Mouse (Mus musculus) ZHBTc4 (cell line): Measurements from ENCODE around the gene Gm20388.

Experiments used
- DNase-seq: peaks from one replicate; pipeline ENCODE4 v3.0.0-alpha.2; 2011; ENCODE audit warnings: low read depth, low spot score

The Gm20388 gene

DNA sequence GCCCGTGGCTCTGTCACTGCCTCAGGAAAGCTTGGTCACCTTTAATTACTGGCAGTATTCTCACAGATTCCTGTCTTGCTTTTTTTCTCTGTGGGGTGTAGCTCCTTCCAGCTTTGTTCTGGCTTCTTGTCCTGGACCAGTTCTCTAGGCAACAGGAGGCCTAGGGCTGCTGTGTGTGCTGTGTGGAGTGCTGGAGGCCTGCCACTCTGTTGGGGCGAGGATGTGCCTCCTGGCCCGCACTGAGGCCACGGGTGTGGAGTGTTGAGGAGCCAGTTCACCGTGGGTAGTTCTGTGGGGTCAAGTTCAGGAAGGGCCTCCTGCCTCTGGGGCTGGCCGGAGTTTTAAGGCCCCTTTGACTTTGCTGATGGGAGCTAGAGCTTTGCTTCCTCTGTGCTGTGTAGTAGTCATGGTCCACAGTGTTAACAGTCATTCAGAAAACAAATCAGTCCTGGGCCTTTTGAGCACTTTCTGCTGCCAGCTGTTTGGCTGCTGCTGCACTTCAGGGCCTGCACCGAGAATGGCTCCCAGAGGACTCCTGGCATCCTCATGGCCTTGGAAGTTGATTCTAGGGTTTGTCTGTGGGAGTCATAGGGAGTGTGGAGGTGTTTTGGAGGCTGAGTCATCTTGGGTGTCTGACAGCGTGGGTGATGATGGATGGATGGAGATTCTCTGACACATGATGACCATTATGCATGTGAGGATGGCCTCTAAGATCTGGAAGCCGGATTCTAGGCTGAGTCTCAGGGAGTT, 2080.0 kb downstream of the Gm20388 start:
- no peak for DNase-seq

DNA sequence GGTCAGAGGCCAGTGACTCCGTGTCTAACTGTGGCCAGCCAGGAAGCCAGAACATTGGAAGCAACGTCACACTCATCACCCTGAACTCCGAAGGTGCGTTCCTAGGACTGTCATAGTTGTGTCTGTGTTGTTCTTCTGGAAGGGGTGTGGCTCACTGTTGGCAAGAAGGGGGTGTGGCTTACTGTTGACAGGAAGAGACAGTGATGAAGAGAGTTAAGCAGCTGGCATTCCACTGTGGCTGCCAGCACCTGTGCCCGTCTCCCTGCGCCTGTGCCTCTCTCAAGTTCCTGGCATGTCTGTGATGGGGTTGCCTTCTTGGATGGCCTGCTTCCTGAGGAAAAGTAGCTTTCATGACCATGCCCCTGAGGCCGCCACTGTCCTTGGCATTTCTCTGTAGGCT, 2081.0 kb downstream of the Gm20388 start:
- no peak for DNase-seq

DNA sequence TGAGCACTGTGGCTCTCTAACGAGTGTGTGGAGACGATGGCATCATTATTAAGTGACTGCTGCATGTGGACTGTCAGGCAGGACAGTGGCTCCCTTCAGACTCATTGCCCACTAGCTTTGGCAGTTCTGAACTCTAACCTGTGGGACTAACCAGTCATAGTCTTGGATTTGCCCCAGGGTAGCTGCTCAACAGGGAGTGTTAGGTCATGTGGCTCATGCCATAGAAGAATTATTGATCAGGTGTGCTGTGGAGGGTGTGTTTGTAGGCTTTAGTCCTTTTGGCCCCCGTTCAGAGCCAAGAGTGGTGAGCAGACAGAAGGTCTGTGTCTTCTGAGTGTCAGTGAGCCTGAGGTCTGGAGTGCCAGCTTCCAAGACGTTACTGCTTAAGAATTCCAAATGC, 2082.3 kb downstream of the Gm20388 start:
- no peak for DNase-seq

DNA sequence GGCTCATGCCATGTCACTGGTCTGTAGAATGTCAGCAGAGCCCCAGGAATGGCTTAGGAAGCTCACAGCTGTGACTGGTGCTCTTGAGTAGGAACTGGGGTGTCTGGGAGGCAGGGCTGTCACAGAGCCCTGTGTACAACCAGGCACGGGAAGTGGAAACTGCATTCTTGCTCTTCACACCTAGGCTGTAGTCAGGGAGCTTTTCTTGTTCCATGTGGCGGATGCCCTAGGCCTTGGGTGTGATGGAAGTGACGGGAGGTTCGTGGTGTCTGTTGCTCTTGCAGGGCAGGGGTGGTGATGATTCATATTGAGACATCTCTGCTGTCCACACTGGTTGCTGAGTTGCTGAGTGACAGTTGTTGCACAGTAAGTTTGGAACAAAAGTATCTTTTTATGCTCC, 2084.5 kb downstream of the Gm20388 start:
- DNase-seq = no peak

DNA sequence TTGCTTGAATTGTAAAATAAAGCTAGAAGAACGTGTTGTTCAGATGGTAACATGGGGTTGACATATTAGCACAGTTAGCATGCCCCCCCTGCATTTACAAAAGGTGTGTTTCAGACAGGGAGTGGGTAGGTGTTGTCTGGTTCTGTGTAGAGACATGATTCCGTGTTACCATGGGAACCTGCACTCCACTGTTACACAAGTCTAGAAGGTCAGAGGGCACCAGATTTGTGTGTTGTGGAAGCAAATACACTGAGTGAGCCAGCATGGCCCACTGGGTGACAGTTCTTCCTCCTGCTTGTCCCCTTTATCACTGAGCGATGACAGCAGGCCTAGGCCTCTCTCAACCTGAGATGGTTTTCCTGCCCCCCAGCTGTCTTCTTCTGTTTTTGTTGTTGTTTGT, 2085.3 kb downstream of the Gm20388 start:
- no peak for DNase-seq

DNA sequence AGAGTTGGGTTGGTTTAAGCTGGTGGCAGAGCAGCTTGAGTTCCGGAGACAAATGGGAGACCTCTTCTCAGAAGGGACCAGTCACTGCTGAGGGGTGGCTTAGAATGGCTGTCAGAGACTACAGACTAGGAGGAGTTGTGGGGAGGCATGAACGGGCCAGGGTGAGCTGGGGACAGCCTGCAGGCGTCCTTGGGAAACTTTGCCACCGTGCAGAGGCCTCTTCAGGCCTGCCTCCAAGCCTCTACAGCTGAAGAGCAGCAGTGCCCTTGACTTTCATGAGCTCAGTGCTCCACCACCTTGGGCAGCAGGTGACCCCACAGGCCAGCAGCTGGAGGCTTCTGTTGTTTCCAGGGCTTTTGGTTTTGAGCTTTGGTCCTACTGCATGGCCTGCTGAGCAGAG, 2088.0 kb downstream of the Gm20388 start:
- DNase-seq = no peak

DNA sequence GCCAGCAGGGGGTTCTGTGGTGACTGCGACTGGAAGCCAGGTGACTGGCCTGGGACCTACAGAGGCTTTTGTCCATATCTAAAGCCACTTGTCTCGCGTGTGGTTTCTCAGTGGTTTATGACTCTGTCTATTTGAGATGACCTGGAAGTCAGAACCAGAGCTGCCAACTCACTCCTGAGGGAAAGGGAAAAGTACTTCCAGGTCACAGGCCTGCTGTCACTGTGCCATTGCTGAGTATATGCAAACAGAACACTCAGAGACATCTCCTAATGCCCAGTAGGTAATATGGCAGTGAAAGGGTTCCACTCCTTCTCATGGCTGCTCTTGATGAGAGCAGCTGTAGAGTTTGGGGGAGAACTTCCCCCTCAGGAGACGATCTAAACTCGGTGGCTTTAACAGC, 2088.6 kb downstream of the Gm20388 start:
- no peak for DNase-seq

DNA sequence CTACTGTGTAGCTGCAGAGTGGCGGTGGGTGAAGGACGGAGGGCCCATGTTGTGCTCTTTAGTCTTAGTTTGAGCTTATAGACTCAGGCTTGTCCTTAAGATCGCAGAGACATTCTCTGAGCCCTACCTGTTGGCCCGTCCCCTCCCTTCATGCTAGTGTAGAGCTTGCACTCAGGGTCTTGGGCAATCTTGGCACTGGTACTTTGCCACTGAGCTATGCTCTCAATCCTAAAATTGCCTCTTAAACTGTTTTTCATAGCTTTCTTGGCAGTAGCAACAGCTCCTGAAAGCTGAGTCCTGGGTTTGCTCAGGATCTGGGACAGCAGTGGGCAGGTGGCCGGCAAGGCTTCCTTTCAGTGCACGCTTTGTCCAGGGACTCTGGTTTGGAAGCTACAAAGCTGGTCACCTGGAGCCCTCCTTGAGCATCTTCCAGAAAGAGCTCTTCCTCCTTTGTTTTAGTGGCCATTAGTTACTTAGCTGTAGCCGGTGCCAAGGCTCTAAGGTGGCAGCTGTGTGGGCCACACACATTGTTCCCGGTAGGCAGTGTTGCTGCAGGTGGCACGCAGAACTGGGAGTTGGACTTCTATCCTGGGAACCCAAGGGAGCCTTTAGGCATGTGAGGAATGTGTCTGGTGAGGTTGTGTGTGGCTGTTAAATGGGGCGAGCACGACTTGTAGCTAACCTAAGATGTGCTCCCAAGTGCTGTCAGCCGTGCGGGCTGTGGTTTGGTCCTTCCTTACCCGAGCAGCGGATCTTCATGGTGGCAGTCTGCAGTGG, 2090.9 kb downstream of the Gm20388 start:
- DNase-seq = no peak

DNA sequence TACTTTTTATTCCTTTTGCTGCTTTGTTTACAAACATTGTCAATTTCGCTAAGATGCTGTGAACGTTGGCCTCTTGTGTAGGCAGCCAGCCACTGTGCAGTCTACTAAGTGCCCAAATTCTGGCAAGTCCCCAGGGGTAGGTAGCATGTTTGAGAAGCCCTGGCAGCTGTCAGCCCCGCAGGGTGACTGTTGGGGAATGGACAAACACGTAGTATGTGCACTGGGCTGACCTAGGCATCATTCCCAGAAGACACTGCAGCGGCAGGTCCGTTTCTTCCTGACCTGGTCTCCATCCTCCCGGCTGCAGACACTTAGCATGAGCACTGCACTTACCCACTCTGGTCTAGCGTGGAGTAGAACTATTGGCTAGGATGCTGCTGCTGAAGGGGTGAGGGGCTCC, 2093.0 kb downstream of the Gm20388 start:
- DNase-seq = no peak

DNA sequence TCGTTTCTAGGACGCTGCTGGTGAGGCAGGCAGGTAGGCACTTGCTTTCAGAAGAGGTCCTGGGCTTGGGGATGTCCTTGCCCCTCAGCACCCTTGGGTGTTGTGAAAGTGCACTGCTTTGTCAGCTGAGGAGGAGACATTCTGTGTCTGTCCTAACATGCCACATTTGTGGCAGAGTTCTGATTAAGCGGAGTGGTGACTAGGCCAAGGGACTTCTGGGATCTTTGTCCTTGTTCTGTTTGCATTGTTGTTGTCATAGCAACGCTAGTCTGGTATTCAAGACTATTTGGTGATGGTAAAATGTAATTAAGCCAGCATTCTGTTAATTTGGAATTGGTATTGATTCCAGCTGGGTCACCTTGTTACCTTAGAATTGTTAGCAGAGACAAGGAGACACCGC, 2093.5 kb downstream of the Gm20388 start:
- DNase-seq = no peak

DNA sequence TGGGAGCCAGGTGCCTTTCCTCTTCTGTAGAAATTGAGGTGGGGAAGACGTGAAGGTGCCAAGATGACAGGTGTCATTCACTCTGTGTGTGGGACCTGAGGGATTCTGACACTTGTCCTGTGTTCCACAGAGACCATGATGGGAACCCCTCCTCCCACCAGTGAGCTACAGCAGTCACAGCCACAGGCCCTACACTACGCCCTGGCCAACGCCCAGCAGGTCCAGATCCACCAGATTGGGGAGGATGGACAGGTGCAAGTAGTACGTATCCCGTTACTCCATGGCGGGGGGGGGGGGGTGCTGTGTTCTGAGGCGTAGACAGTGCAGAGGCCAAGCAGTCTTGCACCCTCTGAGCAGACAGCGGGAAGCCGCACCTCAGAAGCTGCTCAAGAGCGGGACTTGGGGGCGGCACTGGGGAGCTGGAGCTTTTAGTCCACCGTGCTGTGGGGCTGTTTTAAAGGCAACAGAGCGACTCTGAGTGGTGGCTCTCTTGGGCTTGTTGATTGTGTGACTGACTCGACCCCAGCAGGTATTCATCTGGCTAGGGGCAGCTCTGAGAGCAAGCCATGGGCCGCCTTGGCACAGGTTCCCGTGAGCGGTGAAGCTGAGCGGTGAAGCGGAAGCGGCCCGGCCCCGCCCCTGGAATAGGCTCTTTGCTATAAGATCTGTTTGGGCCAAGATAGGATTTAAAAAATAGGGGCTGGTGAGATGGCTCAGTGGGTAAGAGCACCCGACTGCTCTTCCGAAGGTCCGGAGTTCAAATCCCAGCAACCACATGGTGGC, 2095.0 kb downstream of the Gm20388 start:
- peak; percentile 39 for DNase-seq

DNA sequence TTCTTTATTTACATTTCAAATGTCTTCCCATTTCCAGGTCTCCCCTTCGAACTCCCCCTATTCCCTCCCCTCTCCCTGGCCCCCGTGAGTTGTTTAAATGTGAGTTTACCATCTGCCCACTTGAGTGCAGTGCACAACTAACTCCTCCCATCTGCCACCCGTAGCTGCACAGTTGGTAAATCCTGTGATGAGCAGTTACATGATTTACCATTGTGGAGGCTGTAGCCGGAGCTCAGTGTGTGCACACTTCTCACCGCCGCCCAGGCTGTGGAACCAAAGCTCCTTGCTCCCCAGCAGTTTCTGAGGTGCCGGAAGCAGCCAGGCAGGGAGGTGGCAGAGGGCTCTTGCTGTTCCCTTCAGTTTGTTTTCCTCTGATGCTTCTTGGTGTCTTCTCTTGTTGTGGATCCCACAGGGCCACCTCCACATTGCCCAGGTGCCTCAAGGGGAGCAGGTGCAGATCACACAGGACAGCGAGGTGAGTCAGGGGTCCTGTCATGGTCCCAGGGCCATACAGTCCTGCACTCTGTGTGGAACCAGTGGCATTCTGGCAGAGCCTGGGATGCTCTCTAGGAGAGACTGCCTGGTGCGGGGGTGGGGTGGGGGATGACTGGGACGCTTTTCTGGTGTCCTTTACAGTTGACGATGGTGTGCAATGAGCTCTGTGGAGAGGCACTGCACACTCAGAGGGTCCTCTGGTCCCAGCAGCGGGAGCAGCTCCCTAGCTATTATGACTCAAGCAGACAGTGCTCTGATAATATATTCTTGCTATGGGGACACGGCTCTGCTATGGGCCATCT, 2096.2 kb downstream of the Gm20388 start:
- no peak for DNase-seq

DNA sequence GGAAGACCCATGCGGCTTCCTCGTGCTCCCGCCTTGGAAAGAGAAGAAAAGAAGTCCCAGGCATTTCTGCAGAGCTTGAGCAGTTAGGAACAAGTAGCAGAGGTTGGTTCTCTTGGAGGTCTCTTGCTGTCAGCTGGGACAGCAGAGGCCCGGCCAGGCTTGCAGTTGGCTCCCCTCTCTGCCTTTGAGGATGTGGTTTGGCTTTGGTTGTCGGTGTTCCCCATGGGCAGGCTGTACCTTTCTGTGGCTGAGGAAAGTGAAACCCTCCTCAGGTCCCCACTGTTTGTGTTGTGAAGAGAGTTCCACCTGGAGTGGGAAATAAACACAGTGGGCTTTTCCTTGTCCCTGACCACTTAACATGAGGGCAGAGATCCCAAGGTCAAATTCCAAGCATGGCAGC, 2097.8 kb downstream of the Gm20388 start:
- DNase-seq = no peak

DNA sequence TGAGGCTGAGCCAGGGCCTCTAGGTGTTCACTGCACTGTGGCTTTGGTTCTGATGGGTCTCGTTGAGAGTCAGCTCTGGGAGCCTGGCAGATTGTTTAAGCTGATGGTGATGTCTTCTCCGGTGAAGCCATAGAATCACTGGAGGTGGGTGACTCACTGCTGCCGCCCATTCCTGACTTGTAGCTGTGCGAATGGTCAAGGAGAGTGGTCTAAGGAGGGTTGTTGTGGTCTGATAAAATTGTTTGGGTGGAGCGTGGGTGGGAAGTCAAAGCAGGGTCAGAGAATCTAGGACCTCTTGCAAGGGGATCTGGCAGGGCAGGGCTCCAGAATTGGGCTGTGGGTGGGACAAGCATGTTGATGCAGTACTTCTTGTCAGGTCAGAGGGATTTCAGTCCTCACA, 2100.0 kb downstream of the Gm20388 start:
- DNase-seq = no peak

DNA sequence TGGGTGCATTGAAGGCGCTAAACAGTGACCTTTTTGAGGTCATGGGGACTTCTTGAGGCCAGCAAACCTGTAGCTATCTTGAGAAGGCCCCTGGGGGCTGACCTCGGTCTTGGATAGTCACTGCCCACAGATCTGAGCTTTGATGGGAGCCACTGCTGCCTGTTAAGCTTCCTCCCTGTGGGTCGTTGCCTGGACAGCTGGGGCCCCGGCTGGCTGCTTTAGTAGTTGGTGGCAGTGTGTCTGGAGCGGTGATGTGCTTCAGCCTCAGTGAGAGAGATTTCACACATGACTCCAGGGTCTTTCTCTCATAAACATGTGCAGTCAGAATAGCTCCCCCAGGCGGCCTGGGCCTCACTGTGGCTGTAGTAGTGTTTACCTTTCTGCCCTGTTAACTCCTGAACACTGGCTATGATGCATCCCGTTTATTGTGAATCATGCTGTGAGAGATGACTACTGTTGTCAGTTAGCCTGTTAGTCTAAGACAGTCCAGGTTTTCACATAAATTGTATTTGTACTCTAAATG, 2100.5 kb downstream of the Gm20388 start:
- DNase-seq = peak; percentile 16

DNA sequence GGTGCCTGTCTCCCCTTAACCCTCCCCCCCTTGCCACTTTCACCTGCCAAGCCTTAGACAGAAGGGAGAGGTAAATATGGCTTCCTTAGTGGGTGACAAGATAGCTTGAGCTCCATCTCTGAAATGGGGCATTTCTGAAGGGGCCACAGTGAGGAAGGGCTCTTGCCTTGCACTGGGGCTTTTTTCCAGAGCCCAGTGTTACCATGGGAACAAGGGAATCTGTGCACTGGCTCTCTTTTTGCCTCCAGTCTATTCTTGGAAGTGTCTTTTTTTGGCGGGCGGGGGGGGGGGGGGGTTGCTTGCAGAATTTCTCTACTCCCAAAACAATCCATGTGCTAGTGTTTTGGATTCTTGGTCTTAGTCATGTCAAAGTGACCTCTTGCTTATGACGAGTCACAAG, 2104.0 kb downstream of the Gm20388 start:
- DNase-seq = no peak

DNA sequence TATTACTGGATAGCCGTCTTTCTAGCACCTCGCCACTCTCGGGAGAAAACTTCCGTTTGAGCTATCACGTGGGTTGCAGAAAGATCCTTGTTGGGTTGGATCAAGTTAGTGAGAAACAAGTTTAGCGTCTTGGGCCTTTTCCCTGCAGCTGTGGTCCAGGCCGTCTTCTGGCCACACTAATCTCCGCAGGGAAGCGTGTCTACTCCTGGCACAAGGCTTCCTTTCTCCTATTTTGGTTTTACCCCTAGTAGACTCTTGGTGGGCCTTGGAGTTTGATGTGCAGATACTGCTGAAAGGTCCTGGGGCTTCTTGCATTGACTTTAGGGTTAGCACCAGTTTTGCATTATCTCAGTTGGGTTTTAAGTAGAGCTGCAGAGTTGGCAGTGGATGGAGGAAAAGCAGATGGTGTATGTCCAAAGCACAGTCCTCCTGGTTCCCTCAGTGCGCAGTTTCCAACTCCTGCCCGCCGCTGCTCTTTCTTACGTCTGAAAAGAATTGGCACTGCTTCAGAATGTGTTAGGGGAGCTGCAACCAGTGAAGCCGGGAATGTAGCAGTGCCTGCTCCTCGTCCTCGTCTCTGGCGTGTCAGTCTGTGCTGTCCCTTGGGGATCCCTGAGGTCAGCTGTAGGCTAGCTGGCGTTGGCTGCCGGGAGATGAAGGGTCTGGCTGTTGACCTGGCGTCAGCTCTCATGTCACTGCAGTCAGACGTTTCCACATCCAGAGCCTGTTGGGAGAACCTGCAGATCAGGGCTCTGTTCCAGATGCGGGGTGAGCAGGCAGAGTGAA, 2107.6 kb downstream of the Gm20388 start:
- no peak for DNase-seq

DNA sequence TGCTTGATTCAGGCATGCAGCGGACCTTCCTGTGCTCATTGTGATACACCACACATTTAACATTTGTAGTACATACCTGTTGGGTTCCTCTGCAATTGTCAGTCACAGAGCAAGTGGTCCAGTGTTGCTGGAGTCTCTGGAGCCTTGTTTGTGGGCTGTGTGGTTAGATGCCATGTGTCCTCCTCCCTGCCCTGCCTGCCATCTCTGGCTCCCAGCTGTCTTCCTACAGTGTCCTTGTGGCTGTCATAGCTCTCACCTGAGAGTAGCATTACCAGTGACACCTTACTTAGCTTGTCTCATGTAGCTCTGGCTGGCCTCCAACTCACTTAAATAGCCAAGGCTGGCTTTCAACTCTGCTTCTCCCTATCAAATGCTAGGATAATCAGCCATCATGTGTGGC, 2108.5 kb downstream of the Gm20388 start:
- no peak for DNase-seq

DNA sequence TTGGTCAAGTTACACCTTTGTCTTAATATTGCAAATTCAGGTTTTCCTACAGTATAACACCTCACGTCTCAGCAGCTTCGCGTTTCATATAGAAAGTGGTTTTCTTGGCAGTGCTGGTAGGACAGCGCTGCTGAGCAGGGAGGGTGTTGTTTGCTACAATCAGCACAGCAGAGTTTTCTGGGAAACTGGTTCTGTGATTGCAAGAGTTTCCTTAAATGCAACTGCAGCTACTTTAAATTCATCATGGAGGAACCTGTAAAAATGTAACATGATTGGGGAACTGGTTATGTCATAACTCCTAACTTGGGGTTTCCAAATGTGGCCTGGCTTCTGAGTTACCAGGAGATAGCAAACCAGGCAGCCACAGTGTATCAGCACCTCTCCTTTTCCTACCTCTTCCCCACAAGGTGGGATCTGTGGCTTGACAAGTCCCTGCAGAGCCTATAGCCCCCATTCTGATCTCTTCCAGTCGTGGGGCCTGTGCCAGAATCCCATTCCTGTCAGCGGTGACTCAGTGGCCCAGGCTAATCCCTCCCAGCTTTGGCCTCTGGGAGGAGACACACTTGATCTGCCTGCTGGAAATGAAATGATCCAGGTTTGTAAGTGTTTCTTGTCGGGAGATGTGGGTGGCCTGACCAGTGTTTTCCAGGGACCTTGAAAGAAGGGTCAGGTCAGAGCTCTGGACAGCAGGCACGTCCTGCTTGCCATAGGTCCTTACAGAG, 2109.6 kb downstream of the Gm20388 start:
- DNase-seq = no peak

DNA sequence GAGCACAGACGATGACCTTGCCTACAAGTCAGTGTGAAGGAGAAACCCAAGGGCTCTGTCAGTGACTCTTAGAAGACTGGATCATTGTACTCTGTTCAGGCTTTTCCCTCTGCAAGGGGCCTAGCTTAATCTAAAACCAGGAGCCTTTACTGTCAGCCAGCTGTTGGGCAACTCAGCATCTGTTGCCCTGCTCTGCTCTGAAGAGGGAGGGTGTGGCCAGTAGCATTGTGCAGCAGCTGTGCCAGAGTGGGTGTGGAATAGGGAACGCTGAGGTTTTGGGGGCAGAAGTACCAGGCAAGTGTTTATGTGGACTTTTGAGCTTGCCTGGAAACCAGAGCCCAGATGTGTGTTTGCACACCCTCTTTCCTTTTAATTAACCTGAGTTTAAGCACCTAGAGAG, 2111.1 kb downstream of the Gm20388 start:
- DNase-seq = no peak
